Mouse (Mus musculus): ENCODE measurements around the gene Ampd2.
A peak's percentile ranks its signal among the peaks of the same experiment; 100 is the strongest.

Ampd2 gene

GRCm38 (mm10) chr3:108070295-108071293 lies 15.9 kb downstream of the Ampd2 start:
- no peak for ATAC-seq (ENCODE audit: insufficient number of reproducible peaks, low FRiP score, low TSS enrichment)

GRCm38 (mm10) chr3:108069231-108069870 lies 17.1 kb downstream of the Ampd2 start:
- no peak for ATAC-seq (ENCODE audit: insufficient number of reproducible peaks, low FRiP score, low TSS enrichment)

- no peak for ATAC-seq (ENCODE audit: insufficient number of reproducible peaks, low FRiP score, low TSS enrichment)
Measured at GRCm38 (mm10) chr3:108068826-108069225, 17.6 kb downstream of the Ampd2 start.

GRCm38 (mm10) chr3:108067370-108067934 lies 19.0 kb downstream of the Ampd2 start:
- ATAC-seq (ENCODE audit: insufficient number of reproducible peaks, low FRiP score, low TSS enrichment) = no peak

- ATAC-seq (ENCODE audit: insufficient number of reproducible peaks, low FRiP score, low TSS enrichment) = no peak
Measured at GRCm38 (mm10) chr3:108065551-108065950, 20.9 kb downstream of the Ampd2 start.

- ATAC-seq (ENCODE audit: insufficient number of reproducible peaks, low FRiP score, low TSS enrichment) = no peak
Measured at GRCm38 (mm10) chr3:108064672-108065071, 21.8 kb downstream of the Ampd2 start.

- no peak for ATAC-seq (ENCODE audit: insufficient number of reproducible peaks, low FRiP score, low TSS enrichment)
Measured at GRCm38 (mm10) chr3:108062648-108063047, 23.8 kb downstream of the Ampd2 start.

- no peak for ATAC-seq (ENCODE audit: insufficient number of reproducible peaks, low FRiP score, low TSS enrichment)
Measured at GRCm38 (mm10) chr3:108061420-108061819, 25.0 kb downstream of the Ampd2 start.

GRCm38 (mm10) chr3:108050493-108050892 lies 36.0 kb downstream of the Ampd2 start:
- ATAC-seq (ENCODE audit: insufficient number of reproducible peaks, low FRiP score, low TSS enrichment) = no peak

- ATAC-seq (ENCODE audit: insufficient number of reproducible peaks, low FRiP score, low TSS enrichment) = no peak
Measured at GRCm38 (mm10) chr3:108048306-108048705, 38.1 kb downstream of the Ampd2 start.

GRCm38 (mm10) chr3:108046944-108047655 lies 39.4 kb downstream of the Ampd2 start:
- ATAC-seq (ENCODE audit: insufficient number of reproducible peaks, low FRiP score, low TSS enrichment) = no peak

GRCm38 (mm10) chr3:108044394-108045140 lies 41.9 kb downstream of the Ampd2 start, which contains the start of gene Gstm4:
Gene Gstm4 (minus strand): TSS chr3:108044894.
- ATAC-seq (ENCODE audit: insufficient number of reproducible peaks, low FRiP score, low TSS enrichment) = peak; percentile 94

- ATAC-seq (ENCODE audit: insufficient number of reproducible peaks, low FRiP score, low TSS enrichment) = no peak
Measured at GRCm38 (mm10) chr3:108033156-108033555, 53.3 kb downstream of the Ampd2 start.

- no peak for ATAC-seq (ENCODE audit: insufficient number of reproducible peaks, low FRiP score, low TSS enrichment)
Measured at GRCm38 (mm10) chr3:108032113-108032512, 54.3 kb downstream of the Ampd2 start.

- no peak for ATAC-seq (ENCODE audit: insufficient number of reproducible peaks, low FRiP score, low TSS enrichment)
Measured at GRCm38 (mm10) chr3:108028641-108029365, 57.6 kb downstream of the Ampd2 start.

GRCm38 (mm10) chr3:108026597-108026996 lies 59.9 kb downstream of the Ampd2 start:
- no peak for ATAC-seq (ENCODE audit: insufficient number of reproducible peaks, low FRiP score, low TSS enrichment)

- ATAC-seq (ENCODE audit: insufficient number of reproducible peaks, low FRiP score, low TSS enrichment) = no peak
Measured at GRCm38 (mm10) chr3:108026049-108026448, 60.4 kb downstream of the Ampd2 start.

- ATAC-seq (ENCODE audit: insufficient number of reproducible peaks, low FRiP score, low TSS enrichment) = no peak
Measured at GRCm38 (mm10) chr3:108025318-108025717, 61.1 kb downstream of the Ampd2 start.
